Mouse (Mus musculus) limb, embryonic 10.5 days (tissue): Measurements from ENCODE around the gene Plekhg6. TPM values are rescaled to one million over a fixed set of nuclear protein-coding genes. Genes with fewer than 3 reads are reported as not detected.

Source experiments
- DNase-seq: peaks from one replicate; pipeline ENCODE4 v3.0.0-alpha.2; 2017; ENCODE audit warnings: low spot score
- H3K27ac ChIP-seq: fragments of 300-500 bp; sonication (generic); 2 replicates; pipeline ENCODE4 v1.5.1; 2016; ENCODE audit warnings: mild to moderate bottlenecking
- H3K27me3 ChIP-seq: fragments of 300-500 bp; sonication (generic); 2 replicates; pipeline ENCODE4 v1.6.1; 2016; ENCODE audit warnings: low read depth, mild to moderate bottlenecking; ENCODE audit not compliant: poor library complexity, severe bottlenecking
- H3K36me3 ChIP-seq: fragments of 300-500 bp; sonication (generic); 2 replicates; pipeline ENCODE4 v1.6.1; 2016; ENCODE audit warnings: mild to moderate bottlenecking, moderate library complexity
- H3K4me1 ChIP-seq: fragments of 300-500 bp; sonication (generic); 2 replicates; pipeline ENCODE4 v1.6.1; 2016
- H3K4me3 ChIP-seq: fragments of 300-500 bp; sonication (generic); 2 replicates; pipeline ENCODE4 v1.5.1; 2016; ENCODE audit warnings: mild to moderate bottlenecking, moderate library complexity
- H3K9me3 ChIP-seq: fragments of 300-500 bp; sonication (generic); replicated peaks from 2 replicates; pipeline ENCODE4 v1.6.1; 2016; ENCODE audit warnings: mild to moderate bottlenecking
- WGBS: fragments of 180-500 bp; shearing (Covaris S2); methylation state at CpG from one replicate; pipeline ENCODE4 v1.1.7; 2016; 5-methylcytosine and 5-hydroxymethylcytosine counted together
- polyA plus RNA-seq: library from polyadenylated mRNA; unstranded; fragments of >200 nt; fragmentation: Nextera tagmentation; extraction: Ambion mirVana; gene quantifications from 2 replicates; pipeline ENCODE4 v1.2.1, GENCODE M21; 2016

Gene Plekhg6
- polyA plus RNA-seq, 1 experiment from 2014 or later, result 0.26 TPM

- Histone ChIP-seq H3K4me1 (peaks cover 32% of the 10 kb centered on the region), H3K27ac (peak overlapping the region; percentile 12; the same call in 1 of the 2 replicates), H3K36me3 (no peaks in the 10 kb centered on the region), H3K27me3 (peaks cover 80% of the 10 kb centered on the region), H3K4me3 (no peak overlapping the region), H3K9me3 (no peaks in the 10 kb centered on the region)
- no peak for DNase-seq
- WGBS, result 35% methylated on average over 16 of the region's 16 CpGs
Measured at GRCm38 (mm10) chr6:125377582-125378451, 2.8 kb downstream of the Plekhg6 start.

GRCm38 (mm10) chr6:125377042-125377441 lies 3.6 kb downstream of the Plekhg6 start:
- H3K4me3 ChIP-seq, result no peak overlapping the region
- peaks cover 32% of the 10 kb centered on the region for H3K4me1 ChIP-seq
- peaks cover 80% of the 10 kb centered on the region for H3K27me3 ChIP-seq
- DNase-seq, result no peak
- H3K36me3 ChIP-seq, result no peaks in the 10 kb centered on the region
- H3K9me3 ChIP-seq, result no peaks in the 10 kb centered on the region
- WGBS, result 60% methylated on average over 6 of the region's 6 CpGs
- H3K27ac ChIP-seq, result no peak overlapping the region

GRCm38 (mm10) chr6:125367758-125368371 lies 12.7 kb downstream of the Plekhg6 start:
- Histone ChIP-seq H3K27me3 (peaks cover 37% of the 10 kb centered on the region), H3K9me3 (no peaks in the 10 kb centered on the region), H3K4me3 (no peak overlapping the region), H3K27ac (no peak overlapping the region; the same call in 1 of the 2 replicates), H3K4me1 (peaks cover 40% of the 10 kb centered on the region), H3K36me3 (no peaks in the 10 kb centered on the region; the same call in 1 of the 2 replicates)
- no peak for DNase-seq
- WGBS, result 65% methylated on average over 4 of the region's 4 CpGs

- 74% methylated on average over 1 of the region's 1 CpGs for WGBS
- Histone ChIP-seq H3K36me3 (peaks cover 16% of the 10 kb centered on the region), H3K9me3 (no peaks in the 10 kb centered on the region), H3K4me1 (peaks cover 48% of the 10 kb centered on the region), H3K27ac (no peak overlapping the region), H3K27me3 (peaks cover 42% of the 10 kb centered on the region), H3K4me3 (no peak overlapping the region)
- no peak for DNase-seq
Measured at GRCm38 (mm10) chr6:125366133-125366532, 14.5 kb downstream of the Plekhg6 start.

- Histone ChIP-seq H3K36me3 (peaks cover 22% of the 10 kb centered on the region), H3K27ac (no peak overlapping the region), H3K4me3 (no peak overlapping the region), H3K9me3 (no peaks in the 10 kb centered on the region), H3K27me3 (peaks cover 48% of the 10 kb centered on the region), H3K4me1 (peaks cover 50% of the 10 kb centered on the region)
- DNase-seq, result no peak
- WGBS, result 90% methylated on average over 5 of the region's 5 CpGs
Measured at GRCm38 (mm10) chr6:125365522-125365921, 15.1 kb downstream of the Plekhg6 start.

- Histone ChIP-seq H3K9me3 (no peaks in the 10 kb centered on the region), H3K4me1 (peaks cover 53% of the 10 kb centered on the region), H3K27ac (0 out of 2 replicates have a peak overlapping the region, but pooled peaks have one; percentile 20), H3K36me3 (peaks cover 33% of the 10 kb centered on the region), H3K27me3 (peaks cover 55% of the 10 kb centered on the region), H3K4me3 (0 out of 2 replicates have a peak overlapping the region, but pooled peaks have one; percentile 14)
- 3% methylated on average over 8 of the region's 8 CpGs for WGBS
- DNase-seq, result no peak
Measured at GRCm38 (mm10) chr6:125364448-125364847, 16.1 kb downstream of the Plekhg6 start.

- DNase-seq, result no peak
- peak overlapping the region; percentile 5; the same call in 1 of the 2 replicates for H3K4me3 ChIP-seq
- WGBS, result 12% methylated on average over 23 of the region's 23 CpGs
- no peak overlapping the region for H3K27ac ChIP-seq
- no peaks in the 10 kb centered on the region for H3K9me3 ChIP-seq
- H3K36me3 ChIP-seq, result peaks cover 41% of the 10 kb centered on the region
- peaks cover 47% of the 10 kb centered on the region for H3K4me1 ChIP-seq
- H3K27me3 ChIP-seq, result peaks cover 55% of the 10 kb centered on the region
Measured at GRCm38 (mm10) chr6:125363451-125364242, 16.9 kb downstream of the Plekhg6 start.

- H3K9me3 ChIP-seq, result no peaks in the 10 kb centered on the region
- no peak for DNase-seq
- no peak overlapping the region for H3K27ac ChIP-seq
- peaks cover 41% of the 10 kb centered on the region for H3K4me1 ChIP-seq
- peaks cover 47% of the 10 kb centered on the region for H3K36me3 ChIP-seq
- peaks cover 55% of the 10 kb centered on the region for H3K27me3 ChIP-seq
- H3K4me3 ChIP-seq, result peak overlapping the region; percentile 5; the same call in 1 of the 2 replicates
- WGBS, result 16% methylated on average over 15 of the region's 15 CpGs
Measured at GRCm38 (mm10) chr6:125363021-125363420, 17.6 kb downstream of the Plekhg6 start.

- peaks cover 55% of the 10 kb centered on the region for H3K27me3 ChIP-seq
- peaks cover 59% of the 10 kb centered on the region for H3K36me3 ChIP-seq
- no peak overlapping the region for H3K4me3 ChIP-seq
- peaks cover 35% of the 10 kb centered on the region for H3K4me1 ChIP-seq
- H3K9me3 ChIP-seq, result no peaks in the 10 kb centered on the region
- 35% methylated on average over 38 of the region's 38 CpGs for WGBS
- no peak for DNase-seq
- no peak overlapping the region for H3K27ac ChIP-seq
Measured at GRCm38 (mm10) chr6:125361467-125362291, 18.9 kb downstream of the Plekhg6 start.

- WGBS, result 48% methylated on average over 9 of the region's 9 CpGs
- Histone ChIP-seq H3K4me3 (no peak overlapping the region), H3K27ac (no peak overlapping the region), H3K4me1 (peaks cover 44% of the 10 kb centered on the region), H3K36me3 (peaks cover 60% of the 10 kb centered on the region), H3K9me3 (no peaks in the 10 kb centered on the region), H3K27me3 (peaks cover 55% of the 10 kb centered on the region)
- DNase-seq, result no peak
Measured at GRCm38 (mm10) chr6:125360846-125361245, 19.7 kb downstream of the Plekhg6 start.

GRCm38 (mm10) chr6:125359999-125360398 lies 20.6 kb downstream of the Plekhg6 start:
- Histone ChIP-seq H3K36me3 (peaks cover 60% of the 10 kb centered on the region), H3K4me3 (no peak overlapping the region), H3K4me1 (peaks cover 52% of the 10 kb centered on the region), H3K27ac (no peak overlapping the region), H3K9me3 (no peaks in the 10 kb centered on the region), H3K27me3 (peaks cover 51% of the 10 kb centered on the region)
- DNase-seq, result no peak
- WGBS, result 53% methylated on average over 9 of the region's 9 CpGs

GRCm38 (mm10) chr6:125357334-125357733 lies 23.3 kb downstream of the Plekhg6 start:
- Histone ChIP-seq H3K9me3 (no peaks in the 10 kb centered on the region), H3K27ac (no peak overlapping the region), H3K27me3 (peaks cover 25% of the 10 kb centered on the region), H3K4me3 (no peak overlapping the region), H3K36me3 (peaks cover 57% of the 10 kb centered on the region), H3K4me1 (peaks cover 57% of the 10 kb centered on the region)
- 90% methylated on average over 15 of the region's 15 CpGs for WGBS
- no peak for DNase-seq
